In the genomic region with DNA sequence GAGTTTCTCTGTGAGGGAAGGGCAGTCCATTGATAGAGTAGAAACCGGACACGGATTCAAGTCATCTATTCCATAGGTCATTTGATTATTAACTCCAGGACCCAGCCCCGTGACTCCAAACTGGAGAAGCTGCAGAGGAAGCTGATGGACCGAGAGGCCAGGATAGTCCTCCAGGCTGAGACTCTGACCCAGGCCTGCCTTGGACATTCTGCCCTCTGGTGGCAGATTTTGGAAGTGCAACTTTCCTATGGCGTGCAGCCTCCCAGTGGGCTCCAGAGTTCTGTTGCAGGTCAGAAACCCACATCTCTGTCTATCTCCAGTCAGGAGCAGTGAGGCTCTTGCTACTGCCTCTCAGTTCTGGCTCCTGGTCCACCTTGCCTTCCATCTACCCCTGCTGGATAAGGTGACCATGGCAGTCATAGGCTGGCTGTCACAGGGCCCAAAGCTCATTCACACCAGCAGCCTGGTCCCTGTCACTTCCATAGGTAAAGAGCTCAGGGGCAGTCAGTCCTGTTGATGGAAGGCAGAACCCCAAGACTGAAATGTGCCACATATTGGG, we compare ENCODE assay signal across 8 mouse cellular contexts. TPM values are rescaled to one million over a fixed set of nuclear protein-coding genes. Genes with fewer than 3 reads are reported as not detected.
DNase-seq lines count a peak whose midpoint lies in the region; ATAC-seq and TF ChIP-seq lines count a peak whose summit lies in the region.

No protein-coding gene starts in this region.

- H3K4me3 ChIP-seq in bone marrow, adult 2 months (replicated peaks; ENCODE audit: control insufficient read depth, low read depth, low read length): no peak overlapping the region
- no peak overlapping the region for H3K4me3 ChIP-seq in forebrain, embryonic 11.5 days (ENCODE audit: low read depth, low read length)
- H3K4me3 ChIP-seq in liver, embryonic 12.5 days: no peak overlapping the region
- H3K4me3 ChIP-seq in olfactory bulb, adult 2 months (ENCODE audit: insufficient read depth, low read depth, low read length): no peak overlapping the region

- no peak overlapping the region for H3K27ac ChIP-seq in bone marrow, adult 2 months (ENCODE audit: control insufficient read depth, insufficient read depth, low read depth, low read length, poor library complexity)
- H3K27ac ChIP-seq in forebrain, embryonic 11.5 days (ENCODE audit: low read depth, low read length): no peak overlapping the region
- H3K27ac ChIP-seq in liver, embryonic 12.5 days: no peak overlapping the region
- H3K27ac ChIP-seq in olfactory bulb, adult 2 months (ENCODE audit: insufficient read depth, low read depth, low read length): no peak overlapping the region

- no peaks in the 10 kb centered on the region for H3K9me3 ChIP-seq in forebrain, embryonic 11.5 days (ENCODE audit: control insufficient read depth, low read length)
- no peaks in the 10 kb centered on the region for H3K9me3 ChIP-seq in liver, embryonic 12.5 days (replicated peaks)

- ATAC-seq in forebrain, embryonic 11.5 days (replicated peaks; ENCODE audit: low FRiP score): peak; percentile 36; the same call in 1 of the 2 replicates
- ATAC-seq in liver, embryonic 12.5 days: peak; percentile 37; the same call in 1 of the 2 replicates

- H3K36me3 ChIP-seq in forebrain, embryonic 11.5 days (ENCODE audit: control insufficient read depth, insufficient read depth, low read length): no peaks in the 10 kb centered on the region
- H3K36me3 ChIP-seq in liver, embryonic 12.5 days: no peaks in the 10 kb centered on the region

- DNase-seq in ovary, postnatal 10 days (ENCODE audit: low spot score): peak; percentile 42
- DNase-seq in ovary, adult 18-20 months (ENCODE audit: low spot score): no peak
- peak; percentile 88 for DNase-seq in forebrain, embryonic 11.5 days (ENCODE audit: low spot score)
- DNase-seq in induced T-regulatory cell, adult 2 months (ENCODE audit: low read depth): peak; percentile 68
- peak; percentile 62 for DNase-seq in urinary bladder, postnatal 14 days (ENCODE audit: low spot score)

- no peak overlapping the region for H3K4me2 ChIP-seq in forebrain, embryonic 11.5 days (ENCODE audit: low read depth, low read length, severe bottlenecking)
- no peak overlapping the region for H3K4me2 ChIP-seq in liver, embryonic 12.5 days

- no peak overlapping the region for H3K9ac ChIP-seq in forebrain, embryonic 11.5 days (ENCODE audit: low read length)
- no peak overlapping the region for H3K9ac ChIP-seq in liver, embryonic 12.5 days

- peak; percentile 90 for TF ChIP-seq CTCF in bone marrow, adult 2 months (IDR thresholded peaks at IDR 0.05; ENCODE audit: control insufficient read depth, insufficient read depth, low read length)
- TF ChIP-seq CTCF in olfactory bulb, adult 2 months (IDR thresholded peaks at IDR 0.05; ENCODE audit: insufficient read depth, low read depth, low read length): peak; percentile 55; the same call in 1 of the 2 replicates

- H3K4me1 ChIP-seq in bone marrow, adult 2 months (ENCODE audit: control insufficient read depth, insufficient read depth, low read length): no peaks in the 10 kb centered on the region
- H3K4me1 ChIP-seq in forebrain, embryonic 11.5 days (replicated peaks; ENCODE audit: control insufficient read depth, insufficient read depth, low read length): no peaks in the 10 kb centered on the region
- H3K4me1 ChIP-seq in liver, embryonic 12.5 days: no peaks in the 10 kb centered on the region
- H3K4me1 ChIP-seq in olfactory bulb, adult 2 months (ENCODE audit: control insufficient read depth, insufficient read depth, low read length): no peaks in the 10 kb centered on the region

- TF ChIP-seq POLR2A in bone marrow, adult 2 months (IDR thresholded peaks at IDR 0.05; ENCODE audit: borderline replicate concordance, control insufficient read depth, low read depth, low read length): no peak
- no peak for TF ChIP-seq POLR2A in olfactory bulb, adult 2 months (IDR thresholded peaks at IDR 0.05; ENCODE audit: insufficient read depth, low read depth, low read length)

- 45% methylated on average over 5 of the region's 5 CpGs for WGBS in bone marrow, adult 2 months
- 44% methylated on average over 5 of the region's 5 CpGs for WGBS in forebrain, embryonic 11.5 days
- WGBS in liver, embryonic 12.5 days (ENCODE audit: insufficient replicate concordance): 23% methylated on average over 5 of the region's 5 CpGs
- 64% methylated on average over 5 of the region's 5 CpGs for WGBS in olfactory bulb, adult 2 months

- H3K27me3 ChIP-seq in forebrain, embryonic 11.5 days (ENCODE audit: control insufficient read depth, insufficient read depth, low read length): no peaks in the 10 kb centered on the region
- no peaks in the 10 kb centered on the region for H3K27me3 ChIP-seq in liver, embryonic 12.5 days (replicated peaks)

RNA-seq across cellular contexts. Expression of gene Slc24a4, which starts 53.3 kb away (rescaled TPM):
- polyA plus RNA-seq in bone marrow, adult 2 months (2011; ENCODE audit: insufficient read depth, insufficient read length, low replicate concordance, missing spikeins): not detected in 2 replicates
- polyA plus RNA-seq in forebrain, embryonic 11.5 days (2014; fragmentation: Nextera tagmentation; extraction: Ambion mirVana): 0.13 and 0.16 TPM in 2 replicates
- 0.14 TPM in 1 of 2 replicates, not detected in the other for polyA plus RNA-seq in liver, embryonic 12.5 days (2016; fragmentation: Nextera tagmentation; extraction: Ambion mirVana)
- not detected in 2 replicates for polyA plus RNA-seq in olfactory bulb, adult 2 months (2012; ENCODE audit: insufficient read depth, insufficient read length, low replicate concordance, missing spikeins)
